Mouse (Mus musculus): ENCODE results near the gene Schip1. TPM values are rescaled to one million over a fixed set of nuclear protein-coding genes. Genes with fewer than 3 reads are reported as not detected.

The Schip1 gene
- polyA plus RNA-seq, 1 experiment from 2014 or later = 68.8 TPM

GRCm38 (mm10) chr3:68325575-68325974 is 261.0 kb downstream of the Schip1 start:
- Histone ChIP-seq H3K36me3 (ENCODE audit: control insufficient read depth, insufficient read depth, low read length) (no peaks in the 10 kb centered on the region), H3K9me3 (replicated peaks; ENCODE audit: control insufficient read depth, low read length) (no peaks in the 10 kb centered on the region), H3K9ac (ENCODE audit: low read depth, low read length) (no peak overlapping the region), H3K4me2 (no peak overlapping the region), H3K27ac (ENCODE audit: low read depth, low read length) (no peak overlapping the region), H3K4me3 (ENCODE audit: low read depth, low read length) (no peak overlapping the region), H3K27me3 (ENCODE audit: control insufficient read depth, insufficient read depth, low read length) (no peaks in the 10 kb centered on the region), H3K4me1 (ENCODE audit: control insufficient read depth, insufficient read depth, low read length) (no peaks in the 10 kb centered on the region)
- no peak for ATAC-seq (replicated peaks; ENCODE audit: insufficient number of reproducible peaks, low FRiP score, low TSS enrichment)
- WGBS (ENCODE audit: insufficient replicate concordance) = 75% methylated on average over 6 of the region's 6 CpGs

GRCm38 (mm10) chr3:68332515-68332914 is 267.9 kb downstream of the Schip1 start:
- ATAC-seq (replicated peaks; ENCODE audit: insufficient number of reproducible peaks, low FRiP score, low TSS enrichment) = no peak
- H3K36me3 ChIP-seq (ENCODE audit: control insufficient read depth, insufficient read depth, low read length) = no peaks in the 10 kb centered on the region
- WGBS (ENCODE audit: insufficient replicate concordance) = 39% methylated on average over 2 of the region's 2 CpGs
- H3K4me1 ChIP-seq (ENCODE audit: control insufficient read depth, insufficient read depth, low read length) = no peaks in the 10 kb centered on the region
- H3K27me3 ChIP-seq (ENCODE audit: control insufficient read depth, insufficient read depth, low read length) = no peaks in the 10 kb centered on the region
- no peak overlapping the region for H3K4me3 ChIP-seq (ENCODE audit: low read depth, low read length)
- H3K9ac ChIP-seq (ENCODE audit: low read depth, low read length) = no peak overlapping the region
- no peak overlapping the region for H3K4me2 ChIP-seq
- H3K9me3 ChIP-seq (replicated peaks; ENCODE audit: control insufficient read depth, low read length) = no peaks in the 10 kb centered on the region
- H3K27ac ChIP-seq (ENCODE audit: low read depth, low read length) = no peak overlapping the region

GRCm38 (mm10) chr3:68335501-68335900 is 270.9 kb downstream of the Schip1 start:
- ATAC-seq (replicated peaks; ENCODE audit: insufficient number of reproducible peaks, low FRiP score, low TSS enrichment) = no peak
- Histone ChIP-seq H3K9me3 (replicated peaks; ENCODE audit: control insufficient read depth, low read length) (no peaks in the 10 kb centered on the region), H3K4me1 (ENCODE audit: control insufficient read depth, insufficient read depth, low read length) (no peaks in the 10 kb centered on the region)

GRCm38 (mm10) chr3:68350624-68351023 is 286.0 kb downstream of the Schip1 start:
- ATAC-seq (replicated peaks; ENCODE audit: insufficient number of reproducible peaks, low FRiP score, low TSS enrichment) = no peak
- no peaks in the 10 kb centered on the region for H3K27me3 ChIP-seq (ENCODE audit: control insufficient read depth, insufficient read depth, low read length)
- no peak overlapping the region for H3K9ac ChIP-seq (ENCODE audit: low read depth, low read length)
- no peak overlapping the region for H3K4me3 ChIP-seq (ENCODE audit: low read depth, low read length)
- H3K36me3 ChIP-seq (ENCODE audit: control insufficient read depth, insufficient read depth, low read length) = no peaks in the 10 kb centered on the region
- no peak overlapping the region for H3K27ac ChIP-seq (ENCODE audit: low read depth, low read length)
- H3K4me2 ChIP-seq = no peak overlapping the region
- 81% methylated on average over 6 of the region's 6 CpGs for WGBS (ENCODE audit: insufficient replicate concordance)
- H3K9me3 ChIP-seq (replicated peaks; ENCODE audit: control insufficient read depth, low read length) = no peaks in the 10 kb centered on the region
- H3K4me1 ChIP-seq (ENCODE audit: control insufficient read depth, insufficient read depth, low read length) = no peaks in the 10 kb centered on the region

More at GRCm38 (mm10) chr3:68335501-68335900, 270.9 kb downstream of the Schip1 start:
- WGBS (ENCODE audit: insufficient replicate concordance) = 86% methylated on average over 4 of the region's 4 CpGs
- H3K9ac ChIP-seq (ENCODE audit: low read depth, low read length) = no peak overlapping the region
- no peaks in the 10 kb centered on the region for H3K27me3 ChIP-seq (ENCODE audit: control insufficient read depth, insufficient read depth, low read length)
- no peak overlapping the region for H3K27ac ChIP-seq (ENCODE audit: low read depth, low read length)
- H3K4me2 ChIP-seq = no peak overlapping the region
- H3K4me3 ChIP-seq (ENCODE audit: low read depth, low read length) = no peak overlapping the region
- H3K36me3 ChIP-seq (ENCODE audit: control insufficient read depth, insufficient read depth, low read length) = no peaks in the 10 kb centered on the region

- WGBS (ENCODE audit: insufficient replicate concordance) = 46% methylated on average over 3 of the region's 3 CpGs
- Histone ChIP-seq H3K9me3 (replicated peaks; ENCODE audit: control insufficient read depth, low read length) (no peaks in the 10 kb centered on the region), H3K27ac (ENCODE audit: low read depth, low read length) (no peak overlapping the region), H3K4me2 (no peak overlapping the region), H3K36me3 (ENCODE audit: control insufficient read depth, insufficient read depth, low read length) (no peaks in the 10 kb centered on the region), H3K4me3 (ENCODE audit: low read depth, low read length) (no peak overlapping the region), H3K4me1 (ENCODE audit: control insufficient read depth, insufficient read depth, low read length) (no peaks in the 10 kb centered on the region), H3K9ac (ENCODE audit: low read depth, low read length) (no peak overlapping the region), H3K27me3 (ENCODE audit: control insufficient read depth, insufficient read depth, low read length) (no peaks in the 10 kb centered on the region)
- ATAC-seq (replicated peaks; ENCODE audit: insufficient number of reproducible peaks, low FRiP score, low TSS enrichment) = no peak
Observed at GRCm38 (mm10) chr3:68351461-68351860, 286.9 kb downstream of the Schip1 start.

GRCm38 (mm10) chr3:68352961-68353360 is 288.4 kb downstream of the Schip1 start:
- WGBS (ENCODE audit: insufficient replicate concordance) = 79% methylated on average over 7 of the region's 7 CpGs
- Histone ChIP-seq H3K9me3 (replicated peaks; ENCODE audit: control insufficient read depth, low read length) (no peaks in the 10 kb centered on the region), H3K27me3 (ENCODE audit: control insufficient read depth, insufficient read depth, low read length) (no peaks in the 10 kb centered on the region), H3K36me3 (ENCODE audit: control insufficient read depth, insufficient read depth, low read length) (no peaks in the 10 kb centered on the region), H3K4me2 (no peak overlapping the region), H3K4me1 (ENCODE audit: control insufficient read depth, insufficient read depth, low read length) (no peaks in the 10 kb centered on the region), H3K9ac (ENCODE audit: low read depth, low read length) (no peak overlapping the region), H3K4me3 (ENCODE audit: low read depth, low read length) (no peak overlapping the region), H3K27ac (ENCODE audit: low read depth, low read length) (no peak overlapping the region)
- no peak for ATAC-seq (replicated peaks; ENCODE audit: insufficient number of reproducible peaks, low FRiP score, low TSS enrichment)

GRCm38 (mm10) chr3:68353492-68353891 is 288.9 kb downstream of the Schip1 start:
- no peak overlapping the region for H3K4me3 ChIP-seq (ENCODE audit: low read depth, low read length)
- no peak overlapping the region for H3K27ac ChIP-seq (ENCODE audit: low read depth, low read length)
- H3K9ac ChIP-seq (ENCODE audit: low read depth, low read length) = no peak overlapping the region
- H3K9me3 ChIP-seq (replicated peaks; ENCODE audit: control insufficient read depth, low read length) = no peaks in the 10 kb centered on the region
- no peaks in the 10 kb centered on the region for H3K27me3 ChIP-seq (ENCODE audit: control insufficient read depth, insufficient read depth, low read length)
- no peaks in the 10 kb centered on the region for H3K4me1 ChIP-seq (ENCODE audit: control insufficient read depth, insufficient read depth, low read length)
- no peak for ATAC-seq (replicated peaks; ENCODE audit: insufficient number of reproducible peaks, low FRiP score, low TSS enrichment)
- H3K4me2 ChIP-seq = no peak overlapping the region
- H3K36me3 ChIP-seq (ENCODE audit: control insufficient read depth, insufficient read depth, low read length) = no peaks in the 10 kb centered on the region
- WGBS (ENCODE audit: insufficient replicate concordance) = 76% methylated on average over 3 of the region's 3 CpGs

- H3K4me3 ChIP-seq (ENCODE audit: low read depth, low read length) = no peak overlapping the region
- H3K4me1 ChIP-seq (ENCODE audit: control insufficient read depth, insufficient read depth, low read length) = no peaks in the 10 kb centered on the region
- H3K36me3 ChIP-seq (ENCODE audit: control insufficient read depth, insufficient read depth, low read length) = no peaks in the 10 kb centered on the region
- no peaks in the 10 kb centered on the region for H3K9me3 ChIP-seq (replicated peaks; ENCODE audit: control insufficient read depth, low read length)
- H3K9ac ChIP-seq (ENCODE audit: low read depth, low read length) = no peak overlapping the region
- no peak overlapping the region for H3K4me2 ChIP-seq
- 89% methylated on average over 2 of the region's 2 CpGs for WGBS (ENCODE audit: insufficient replicate concordance)
- no peak for ATAC-seq (replicated peaks; ENCODE audit: insufficient number of reproducible peaks, low FRiP score, low TSS enrichment)
- no peaks in the 10 kb centered on the region for H3K27me3 ChIP-seq (ENCODE audit: control insufficient read depth, insufficient read depth, low read length)
- no peak overlapping the region for H3K27ac ChIP-seq (ENCODE audit: low read depth, low read length)
Observed at GRCm38 (mm10) chr3:68356516-68356915, 291.9 kb downstream of the Schip1 start.

GRCm38 (mm10) chr3:68368029-68368428 is 303.4 kb downstream of the Schip1 start:
- H3K36me3 ChIP-seq (ENCODE audit: control insufficient read depth, insufficient read depth, low read length) = no peaks in the 10 kb centered on the region
- ATAC-seq (replicated peaks; ENCODE audit: insufficient number of reproducible peaks, low FRiP score, low TSS enrichment) = no peak
- no peaks in the 10 kb centered on the region for H3K4me1 ChIP-seq (ENCODE audit: control insufficient read depth, insufficient read depth, low read length)
- no peak overlapping the region for H3K27ac ChIP-seq (ENCODE audit: low read depth, low read length)
- no peaks in the 10 kb centered on the region for H3K9me3 ChIP-seq (replicated peaks; ENCODE audit: control insufficient read depth, low read length)
- H3K4me3 ChIP-seq (ENCODE audit: low read depth, low read length) = no peak overlapping the region
- no peak overlapping the region for H3K4me2 ChIP-seq
- H3K27me3 ChIP-seq (ENCODE audit: control insufficient read depth, insufficient read depth, low read length) = no peaks in the 10 kb centered on the region
- no peak overlapping the region for H3K9ac ChIP-seq (ENCODE audit: low read depth, low read length)
